Mouse (Mus musculus): Measurements from ENCODE around the gene Msgn1. TPM values are rescaled to one million over a fixed set of nuclear protein-coding genes. Genes with fewer than 3 reads are reported as not detected.

Msgn1 gene
- polyA plus RNA-seq, 1 experiment from 2014 or later = not detected

DNA sequence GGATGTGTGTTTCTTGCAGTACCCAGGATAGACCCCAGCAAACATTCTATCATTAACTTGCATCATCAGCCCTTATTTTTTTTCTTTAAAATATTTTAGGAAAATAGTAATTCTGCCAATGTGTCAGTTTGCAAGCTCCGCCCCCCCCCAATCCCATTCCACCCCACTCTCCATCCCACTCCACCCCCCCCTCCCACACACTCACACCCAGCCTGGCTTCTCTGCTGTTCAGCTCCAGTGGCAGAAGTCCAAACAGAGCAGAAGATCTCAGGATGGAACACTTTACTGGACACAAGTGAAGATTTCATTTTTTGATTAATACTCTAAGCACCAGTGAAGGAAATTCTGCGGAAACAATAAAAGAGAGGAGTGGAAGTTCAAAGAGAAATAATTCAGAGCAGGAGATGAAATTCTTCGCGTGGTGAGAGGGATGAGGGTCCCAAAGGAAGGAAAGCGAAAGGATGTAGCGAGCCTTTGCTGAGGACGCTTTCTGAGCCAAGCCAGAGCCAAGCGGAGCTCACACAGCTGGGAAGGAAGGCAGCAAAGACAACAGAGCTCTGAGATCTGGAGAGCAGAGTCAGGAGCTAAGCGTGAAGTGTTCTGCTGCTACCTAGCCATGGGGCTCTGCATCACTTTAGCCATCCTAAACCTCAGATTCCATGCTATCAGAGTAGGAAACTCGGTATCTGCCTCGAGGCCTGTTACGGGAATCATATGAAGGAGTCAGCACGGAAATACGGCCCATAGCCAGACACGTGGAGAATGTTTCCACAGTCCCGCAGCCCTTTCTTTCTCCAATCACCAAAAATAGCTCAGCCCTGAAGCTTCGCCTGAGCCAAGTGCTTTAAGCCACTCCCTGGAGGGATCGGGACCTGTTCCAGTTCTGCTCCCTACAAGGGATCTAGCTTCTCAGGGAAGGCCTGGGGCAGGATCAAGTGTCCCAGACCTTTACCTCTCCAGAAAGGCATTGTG is 4.8 kb downstream of the Msgn1 start:
- H3K4me1 ChIP-seq (replicated peaks; ENCODE audit: control insufficient read depth, insufficient read depth, low read length) = no peaks in the 10 kb centered on the region
- H3K9me3 ChIP-seq (ENCODE audit: control insufficient read depth) = no peaks in the 10 kb centered on the region
- no peaks in the 10 kb centered on the region for H3K36me3 ChIP-seq (ENCODE audit: control insufficient read depth, insufficient read depth)
- no peak overlapping the region for H3K9ac ChIP-seq (ENCODE audit: low read depth, low read length)
- H3K27me3 ChIP-seq (replicated peaks; ENCODE audit: control insufficient read depth, insufficient read depth, low read length) = no peaks in the 10 kb centered on the region
- TF ChIP-seq CTCF (IDR thresholded peaks at IDR 0.05; ENCODE audit: low read depth) = no peak
- peak overlapping the region; percentile 43 for H3K4me2 ChIP-seq (replicated peaks; ENCODE audit: low read depth)
- H3K27ac ChIP-seq (ENCODE audit: low read depth, low read length) = peak overlapping the region; percentile 64; the same call in 1 of the 2 replicates
- no peak overlapping the region for H3K4me3 ChIP-seq (ENCODE audit: low read depth, low read length)
- no peak; the same call in 1 of the 2 replicates for ATAC-seq
- 51% methylated on average over 18 of the region's 18 CpGs for WGBS

GRCm38 (mm10) chr12:11202476-11202875 is 6.3 kb downstream of the Msgn1 start:
- ATAC-seq = no peak

GRCm38 (mm10) chr12:11200711-11201110 is 8.1 kb downstream of the Msgn1 start:
- no peak overlapping the region for H3K4me3 ChIP-seq (ENCODE audit: low read depth, low read length)

More at GRCm38 (mm10) chr12:11202476-11202875, 6.3 kb downstream of the Msgn1 start:
- Histone ChIP-seq H3K4me1 (replicated peaks; ENCODE audit: control insufficient read depth, insufficient read depth, low read length) (no peaks in the 10 kb centered on the region), H3K36me3 (ENCODE audit: control insufficient read depth, insufficient read depth) (no peaks in the 10 kb centered on the region), H3K4me2 (replicated peaks; ENCODE audit: low read depth) (no peak overlapping the region), H3K4me3 (ENCODE audit: low read depth, low read length) (no peak overlapping the region), H3K9ac (ENCODE audit: low read depth, low read length) (no peak overlapping the region), H3K27me3 (replicated peaks; ENCODE audit: control insufficient read depth, insufficient read depth, low read length) (no peaks in the 10 kb centered on the region), H3K9me3 (ENCODE audit: control insufficient read depth) (no peaks in the 10 kb centered on the region), H3K27ac (ENCODE audit: low read depth, low read length) (no peak overlapping the region)
- no peak for TF ChIP-seq CTCF (IDR thresholded peaks at IDR 0.05; ENCODE audit: low read depth)
- 88% methylated on average over 8 of the region's 8 CpGs for WGBS

DNA sequence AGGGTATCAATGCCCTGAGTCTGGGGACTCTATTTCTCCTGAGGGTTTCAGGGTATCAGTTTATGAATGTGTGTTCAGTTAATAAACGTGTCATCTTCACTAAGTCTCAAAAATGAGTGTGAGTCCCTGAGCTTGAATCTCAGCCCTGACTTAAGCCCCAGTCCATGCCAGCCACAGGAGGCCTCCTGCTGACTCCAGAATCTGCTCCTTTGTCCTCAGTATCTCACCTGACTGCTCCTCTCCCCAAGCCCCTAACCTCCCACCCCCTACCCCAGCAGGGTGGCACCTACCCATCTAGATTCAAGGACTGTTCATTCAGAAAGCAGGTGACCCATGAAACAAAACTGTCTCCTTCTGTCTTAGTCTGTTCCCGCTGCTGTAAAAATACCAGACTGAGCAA is 10.2 kb downstream of the Msgn1 start:
- Histone ChIP-seq H3K9me3 (ENCODE audit: control insufficient read depth) (no peaks in the 10 kb centered on the region), H3K36me3 (ENCODE audit: control insufficient read depth, insufficient read depth) (no peaks in the 10 kb centered on the region), H3K4me3 (ENCODE audit: low read depth, low read length) (no peak overlapping the region), H3K27me3 (replicated peaks; ENCODE audit: control insufficient read depth, insufficient read depth, low read length) (no peaks in the 10 kb centered on the region), H3K4me2 (replicated peaks; ENCODE audit: low read depth) (no peak overlapping the region), H3K27ac (ENCODE audit: low read depth, low read length) (no peak overlapping the region), H3K9ac (ENCODE audit: low read depth, low read length) (no peak overlapping the region), H3K4me1 (replicated peaks; ENCODE audit: control insufficient read depth, insufficient read depth, low read length) (no peaks in the 10 kb centered on the region)
- 64% methylated on average over 2 of the region's 2 CpGs for WGBS
- ATAC-seq = no peak
- no peak for TF ChIP-seq CTCF (IDR thresholded peaks at IDR 0.05; ENCODE audit: low read depth)

More at GRCm38 (mm10) chr12:11200711-11201110, 8.1 kb downstream of the Msgn1 start:
- no peak for TF ChIP-seq CTCF (IDR thresholded peaks at IDR 0.05; ENCODE audit: low read depth)
- 89% methylated on average over 12 of the region's 12 CpGs for WGBS
- ATAC-seq = no peak
- Histone ChIP-seq H3K36me3 (ENCODE audit: control insufficient read depth, insufficient read depth) (no peaks in the 10 kb centered on the region), H3K9ac (ENCODE audit: low read depth, low read length) (no peak overlapping the region), H3K27ac (ENCODE audit: low read depth, low read length) (no peak overlapping the region), H3K4me2 (replicated peaks; ENCODE audit: low read depth) (no peak overlapping the region), H3K27me3 (replicated peaks; ENCODE audit: control insufficient read depth, insufficient read depth, low read length) (no peaks in the 10 kb centered on the region), H3K9me3 (ENCODE audit: control insufficient read depth) (no peaks in the 10 kb centered on the region), H3K4me1 (replicated peaks; ENCODE audit: control insufficient read depth, insufficient read depth, low read length) (no peaks in the 10 kb centered on the region)

- no peak overlapping the region for H3K4me3 ChIP-seq (ENCODE audit: low read depth, low read length)
- WGBS = 54% methylated on average over 4 of the region's 4 CpGs
- ATAC-seq = no peak
Measured at GRCm38 (mm10) chr12:11198026-11198425, 10.7 kb downstream of the Msgn1 start.

GRCm38 (mm10) chr12:11196830-11197229 is 11.9 kb downstream of the Msgn1 start:
- H3K4me3 ChIP-seq (ENCODE audit: low read depth, low read length) = no peak overlapping the region
- TF ChIP-seq CTCF (IDR thresholded peaks at IDR 0.05; ENCODE audit: low read depth) = no peak
- H3K4me2 ChIP-seq (replicated peaks; ENCODE audit: low read depth) = no peak overlapping the region
- H3K27me3 ChIP-seq (replicated peaks; ENCODE audit: control insufficient read depth, insufficient read depth, low read length) = no peaks in the 10 kb centered on the region
- ATAC-seq = no peak
- H3K4me1 ChIP-seq (replicated peaks; ENCODE audit: control insufficient read depth, insufficient read depth, low read length) = no peaks in the 10 kb centered on the region
- H3K36me3 ChIP-seq (ENCODE audit: control insufficient read depth, insufficient read depth) = no peaks in the 10 kb centered on the region
- WGBS = 64% methylated on average over 5 of the region's 5 CpGs
- H3K9ac ChIP-seq (ENCODE audit: low read depth, low read length) = no peak overlapping the region
- no peak overlapping the region for H3K27ac ChIP-seq (ENCODE audit: low read depth, low read length)
- H3K9me3 ChIP-seq (ENCODE audit: control insufficient read depth) = no peaks in the 10 kb centered on the region

More at GRCm38 (mm10) chr12:11198026-11198425, 10.7 kb downstream of the Msgn1 start:
- H3K9ac ChIP-seq (ENCODE audit: low read depth, low read length) = no peak overlapping the region
- H3K9me3 ChIP-seq (ENCODE audit: control insufficient read depth) = no peaks in the 10 kb centered on the region
- H3K27ac ChIP-seq (ENCODE audit: low read depth, low read length) = no peak overlapping the region
- no peak for TF ChIP-seq CTCF (IDR thresholded peaks at IDR 0.05; ENCODE audit: low read depth)
- no peaks in the 10 kb centered on the region for H3K4me1 ChIP-seq (replicated peaks; ENCODE audit: control insufficient read depth, insufficient read depth, low read length)
- no peaks in the 10 kb centered on the region for H3K27me3 ChIP-seq (replicated peaks; ENCODE audit: control insufficient read depth, insufficient read depth, low read length)
- no peak overlapping the region for H3K4me2 ChIP-seq (replicated peaks; ENCODE audit: low read depth)
- H3K36me3 ChIP-seq (ENCODE audit: control insufficient read depth, insufficient read depth) = no peaks in the 10 kb centered on the region

Data from intestine, postnatal 0 days (tissue).